Mouse (Mus musculus): Measurements from ENCODE around the gene Rnf208.

The Rnf208 gene

DNA sequence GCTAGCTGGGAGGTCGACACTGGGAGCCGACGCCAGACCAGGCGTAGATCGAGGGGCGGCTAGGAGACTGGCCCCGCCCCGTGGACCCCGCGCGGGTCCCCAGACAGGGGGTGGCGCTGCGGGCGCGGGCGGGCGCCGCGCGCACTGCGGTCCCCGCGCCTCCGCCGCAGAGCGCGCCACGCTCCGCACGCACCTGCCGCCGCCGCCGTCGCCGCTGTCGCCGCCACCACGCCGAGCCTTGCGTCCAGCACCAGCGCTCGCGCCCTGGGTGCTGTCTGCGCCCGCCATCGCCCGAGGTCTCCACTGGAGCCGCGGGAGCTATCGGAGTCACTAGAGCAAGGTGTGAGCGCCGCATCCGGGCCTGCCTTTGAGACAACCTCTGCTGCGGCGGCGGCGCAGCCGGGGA lies at the start of gene Rnf208, which contains the start of gene Cysrt1:
Gene Rnf208 (plus strand): TSS at position 155 of the 406 bp plus-strand sequence.
Gene Cysrt1 (minus strand): TSS at position 352 of the 406 bp plus-strand sequence.
- DNase-seq (ENCODE audit: low read depth, low spot score) = peak; percentile 53

GRCm38 (mm10) chr2:25193330-25193770 lies 48.7 kb upstream of the Rnf208 start:
- peak; percentile 97 for DNase-seq (ENCODE audit: low read depth, low spot score)

- DNase-seq (ENCODE audit: low read depth, low spot score) = no peak
These were observed 48.0 kb upstream of the Rnf208 start for GRCm38 (mm10) chr2:25194006-25194405.

DNA sequence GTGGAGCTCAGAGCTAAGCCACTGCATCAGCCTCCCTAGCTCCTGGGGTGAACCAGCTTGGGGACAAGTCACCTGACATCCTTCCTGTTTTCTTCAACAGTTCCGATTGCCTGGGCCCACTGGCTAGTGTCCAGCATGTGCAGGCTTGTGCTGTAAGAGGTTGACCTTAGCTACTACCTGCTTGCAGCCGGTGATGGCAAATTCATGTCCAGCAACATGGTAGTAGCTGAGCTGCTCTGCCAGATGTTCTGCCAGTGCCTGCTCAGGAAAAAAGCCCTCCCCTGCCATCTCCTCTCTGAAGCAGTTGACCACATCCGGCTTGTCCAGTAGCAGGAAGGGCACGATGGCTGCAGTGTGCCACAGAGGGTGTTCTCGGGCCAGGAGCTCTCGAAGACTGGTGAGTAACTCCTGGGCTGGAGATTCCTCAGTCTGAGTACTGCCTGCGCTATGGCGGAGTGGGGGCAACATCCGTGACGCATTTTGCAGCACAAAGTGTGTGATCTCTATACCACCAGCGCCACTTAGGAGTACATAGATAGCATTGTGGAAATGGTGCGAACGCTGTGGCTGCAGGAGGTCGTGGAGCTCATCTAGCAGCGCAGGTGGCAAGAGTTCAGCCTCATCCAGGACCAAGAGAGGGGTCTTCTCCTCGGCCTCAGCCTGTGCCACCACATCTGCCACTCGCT lies 47.4 kb upstream of the Rnf208 start:
- DNase-seq (ENCODE audit: low read depth, low spot score) = no peak

DNA sequence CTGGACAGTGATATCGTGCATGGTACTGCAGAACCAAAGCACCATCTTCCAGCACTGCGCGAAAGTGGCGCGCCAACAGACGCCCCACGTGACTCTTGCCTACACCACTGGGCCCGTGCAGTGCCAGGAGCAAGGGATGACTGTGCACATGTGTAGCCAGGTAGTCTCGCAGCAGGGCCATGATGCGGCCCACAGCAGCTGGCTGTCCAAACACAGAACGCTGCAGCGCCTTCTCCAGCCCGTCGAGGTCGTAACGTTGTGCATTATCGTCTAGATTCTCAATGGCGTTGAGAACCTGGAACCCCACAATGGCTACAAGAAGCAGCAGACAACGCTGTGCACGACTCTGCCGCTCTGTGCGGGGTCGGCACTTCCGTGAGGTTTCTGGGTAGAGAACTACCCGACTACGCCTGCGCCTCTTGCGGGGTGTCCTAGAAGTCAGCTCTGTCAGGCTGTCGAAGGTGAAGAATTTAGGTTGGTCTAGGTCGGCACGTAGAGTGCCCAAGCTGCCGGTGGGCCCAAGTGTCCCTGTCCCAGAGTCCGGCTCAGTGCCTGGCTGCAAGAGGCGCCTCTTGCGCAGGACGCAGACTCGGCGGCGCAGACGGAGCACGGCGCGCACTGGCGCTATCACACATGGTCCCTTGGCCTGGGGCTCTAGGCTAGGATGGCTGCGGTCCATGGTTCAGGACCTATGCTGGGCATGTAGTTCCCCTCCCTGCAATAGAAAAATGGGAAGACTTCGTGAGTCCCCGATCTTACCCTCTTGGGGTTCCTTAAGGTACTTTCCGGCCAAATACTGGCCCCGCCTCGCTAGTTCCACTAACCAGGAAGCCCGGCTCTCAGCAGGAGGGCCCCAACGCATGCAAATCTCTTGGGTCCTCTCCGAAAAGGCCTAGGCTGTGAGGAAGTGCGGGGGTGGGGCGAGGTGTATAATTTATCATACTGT lies 46.6 kb upstream of the Rnf208 start:
- DNase-seq (ENCODE audit: low read depth, low spot score) = peak; percentile 86

GRCm38 (mm10) chr2:25196172-25196954 lies 45.7 kb upstream of the Rnf208 start, which contains the start of gene Tor4a:
Tor4a (minus strand) TSS chr2:25196886.
- DNase-seq (ENCODE audit: low read depth, low spot score) = peak; percentile 96

DNA sequence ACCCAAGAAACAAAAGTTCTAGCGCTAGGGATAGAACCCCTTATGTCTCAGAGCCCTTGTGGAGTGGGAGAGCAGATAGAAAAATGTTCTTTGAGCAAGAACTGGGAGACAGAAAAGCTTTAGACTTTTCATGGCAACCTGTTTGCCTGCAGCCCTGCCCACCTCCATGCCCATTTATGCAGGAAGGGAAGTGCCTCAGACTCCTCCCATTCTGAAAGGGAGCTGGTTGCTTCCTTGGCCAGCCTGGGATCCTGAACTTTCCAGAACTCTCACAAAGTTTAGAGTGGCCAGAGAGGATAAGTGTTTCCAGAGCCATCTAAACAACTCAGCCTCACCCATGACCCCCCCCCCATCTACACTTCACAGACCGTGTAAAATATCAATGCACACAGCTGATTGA lies 44.9 kb upstream of the Rnf208 start:
- DNase-seq (ENCODE audit: low read depth, low spot score) = no peak

DNA sequence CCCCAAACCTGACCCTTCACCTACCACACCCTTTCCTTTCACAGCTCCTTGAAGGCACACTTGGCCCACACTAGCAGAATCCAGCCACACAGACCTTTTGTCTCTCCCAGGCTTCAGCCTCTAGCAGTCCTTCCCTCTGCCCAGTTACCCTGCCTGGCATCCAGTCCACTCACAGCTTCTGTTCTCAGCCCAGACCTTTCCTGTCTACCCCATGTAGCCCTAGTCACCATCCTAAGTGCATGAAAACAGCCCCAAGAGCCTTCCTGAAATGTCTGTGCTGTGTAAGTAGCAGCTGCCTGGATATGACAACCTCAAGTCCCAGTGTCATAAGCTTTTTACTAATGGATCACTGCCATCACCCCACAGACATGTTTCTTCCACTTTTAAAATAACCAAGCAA lies 44.1 kb upstream of the Rnf208 start:
- no peak for DNase-seq (ENCODE audit: low read depth, low spot score)

GRCm38 (mm10) chr2:25200631-25201030 lies 41.4 kb upstream of the Rnf208 start:
- DNase-seq (ENCODE audit: low read depth, low spot score) = no peak

DNA sequence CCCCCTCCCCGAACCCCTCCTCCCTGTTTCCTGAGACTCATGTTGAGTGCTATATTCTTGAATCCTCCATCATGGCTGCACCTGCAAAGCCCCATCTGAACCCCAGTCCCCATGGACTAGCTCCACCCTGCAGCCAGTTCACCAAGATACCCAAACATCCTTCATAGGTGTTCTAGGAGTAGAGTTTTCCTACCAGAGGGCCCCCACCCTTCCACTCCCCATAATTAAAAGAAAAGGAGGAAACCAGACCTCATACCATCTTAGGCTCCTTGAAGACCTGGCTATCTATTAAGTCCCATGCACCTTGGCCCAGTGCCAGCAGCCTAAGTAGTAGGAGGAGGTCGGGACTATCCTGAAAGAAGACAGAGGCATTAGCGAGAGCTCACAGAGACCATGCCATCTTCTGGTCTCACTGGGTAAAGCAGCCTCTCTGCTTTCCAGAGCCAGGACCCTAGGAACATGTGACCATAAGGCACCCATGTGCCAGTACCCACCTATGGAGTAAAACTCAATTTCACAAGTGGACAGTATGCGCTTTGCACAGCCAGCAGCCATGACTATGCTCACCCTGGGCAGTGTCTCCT lies 38.3 kb upstream of the Rnf208 start:
- DNase-seq (ENCODE audit: low read depth, low spot score) = peak; percentile 65

DNA sequence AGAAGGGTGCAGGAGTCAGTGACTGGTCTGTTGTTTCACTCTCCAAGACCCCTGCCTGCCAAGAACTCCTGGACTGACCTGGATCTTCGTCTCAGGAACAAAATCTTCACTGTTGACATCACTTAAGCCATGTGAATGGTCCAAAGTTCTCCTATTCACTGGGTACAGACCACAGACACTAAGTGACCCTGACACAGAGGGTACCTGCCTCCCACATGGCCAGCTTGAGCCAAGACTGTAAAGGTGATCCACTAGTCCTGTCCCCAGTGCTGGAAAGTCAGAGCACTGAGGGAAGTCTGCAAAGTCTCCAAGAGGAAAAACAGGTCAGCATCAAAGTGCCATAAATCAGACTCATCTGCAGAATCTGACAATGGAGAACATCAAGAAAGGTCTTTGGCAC lies 34.5 kb upstream of the Rnf208 start:
- no peak for DNase-seq (ENCODE audit: low read depth, low spot score)

DNA sequence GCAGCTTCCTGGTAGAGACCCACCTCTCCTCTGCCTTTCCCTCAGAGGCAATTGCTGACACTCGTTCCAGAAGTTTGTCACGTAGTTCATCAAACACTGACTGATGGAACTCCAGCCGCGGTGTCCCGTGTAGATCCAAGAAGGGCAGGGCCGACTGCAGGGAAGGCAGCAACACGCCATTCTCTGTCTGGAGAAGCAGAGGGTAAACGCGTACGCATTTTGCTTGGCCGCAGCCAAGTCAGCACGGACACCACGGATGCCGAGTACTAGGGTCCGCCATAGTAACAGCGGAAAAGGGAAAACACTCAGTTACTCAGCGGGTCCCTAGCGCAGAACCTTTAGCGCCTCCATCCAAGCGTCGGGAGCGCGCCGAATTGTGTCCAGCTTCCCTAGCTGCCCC lies 31.4 kb upstream of the Rnf208 start:
- no peak for DNase-seq (ENCODE audit: low read depth, low spot score)

DNA sequence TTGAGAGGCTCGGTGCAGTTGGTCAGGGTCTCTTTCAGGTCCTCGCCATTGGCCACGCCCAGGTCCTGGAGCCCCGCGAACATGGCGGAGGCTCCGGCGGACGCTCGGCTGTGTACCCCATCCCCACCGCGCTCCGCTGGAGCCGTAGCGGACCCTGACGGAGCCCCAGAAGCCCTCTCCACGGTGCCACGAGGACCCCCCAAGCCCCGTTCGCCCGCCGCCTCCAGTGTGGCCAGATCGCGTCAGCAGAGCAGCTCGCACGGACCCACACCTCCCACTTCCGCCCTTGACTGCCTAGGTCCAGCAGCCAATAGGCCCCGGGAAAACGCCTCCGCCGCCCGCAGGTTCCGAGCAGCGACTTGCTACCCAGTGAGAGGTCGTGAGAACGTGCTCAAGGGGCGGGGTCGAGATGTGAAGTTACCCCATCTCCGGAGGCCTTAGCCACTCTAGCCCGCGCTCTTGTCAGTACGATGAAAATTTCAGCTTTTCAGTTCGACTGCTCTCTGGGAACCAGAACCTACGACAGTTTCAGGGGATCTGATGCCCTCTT lies 30.9 kb upstream of the Rnf208 start, which contains the start of gene Nelfb:
Gene Nelfb (minus strand): TSS at position 369 of the 550 bp plus-strand sequence.
- DNase-seq (ENCODE audit: low read depth, low spot score) = peak; percentile 97

DNA sequence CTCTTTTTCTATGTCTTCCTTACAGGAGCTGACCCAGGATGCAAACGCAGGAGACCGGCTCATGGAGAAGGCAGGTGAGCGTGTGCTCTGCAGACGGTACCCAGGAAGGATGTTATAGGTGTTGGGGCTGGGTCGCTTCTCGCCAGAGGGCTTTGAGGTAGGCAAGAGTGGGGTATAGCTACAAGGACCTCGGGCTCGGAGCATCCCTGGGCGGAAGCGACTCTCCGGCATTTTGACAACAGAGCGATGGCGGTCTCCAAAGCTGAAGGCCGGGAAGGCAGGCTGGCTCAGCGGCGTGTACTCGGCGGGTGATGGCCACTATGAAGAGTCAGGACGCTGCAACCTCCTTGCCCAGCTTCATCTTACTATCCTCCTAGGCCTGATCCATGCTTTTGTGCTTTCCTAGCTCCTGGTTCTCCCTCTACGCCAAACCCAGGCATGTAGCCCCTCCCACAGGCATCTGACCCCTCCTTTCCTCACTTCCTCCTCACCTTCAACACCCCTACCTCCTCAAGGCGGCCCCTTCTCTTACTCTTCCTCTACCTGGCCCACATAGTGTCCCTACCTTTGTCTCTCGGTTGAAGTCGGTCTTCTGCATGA lies 28.7 kb upstream of the Rnf208 start:
- DNase-seq (ENCODE audit: low read depth, low spot score) = peak; percentile 54

GRCm38 (mm10) chr2:25214444-25214843 lies 27.6 kb upstream of the Rnf208 start, which contains the start of gene Stpg3:
Stpg3 (minus strand) TSS chr2:25214637.
- DNase-seq (ENCODE audit: low read depth, low spot score) = no peak

DNA sequence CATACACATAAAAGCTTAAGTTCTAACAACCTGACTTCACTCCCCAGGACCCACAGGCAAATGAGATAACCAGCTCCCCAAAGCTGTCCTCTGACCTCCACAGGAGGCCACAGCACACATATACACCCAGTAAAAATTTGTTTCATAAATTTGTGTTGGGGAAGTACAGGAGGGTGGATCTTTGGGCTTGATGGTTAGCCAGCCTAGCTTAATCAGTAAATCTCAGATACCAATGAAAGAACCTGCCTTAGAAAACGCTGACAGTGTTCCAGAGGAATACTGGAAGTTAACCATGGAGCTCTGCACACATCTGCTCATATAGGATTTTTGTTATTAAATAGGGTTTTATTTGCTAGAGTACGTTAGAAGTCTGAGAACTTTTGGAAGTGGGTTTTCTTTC lies 24.4 kb upstream of the Rnf208 start:
- no peak for DNase-seq (ENCODE audit: low read depth, low spot score)

DNA sequence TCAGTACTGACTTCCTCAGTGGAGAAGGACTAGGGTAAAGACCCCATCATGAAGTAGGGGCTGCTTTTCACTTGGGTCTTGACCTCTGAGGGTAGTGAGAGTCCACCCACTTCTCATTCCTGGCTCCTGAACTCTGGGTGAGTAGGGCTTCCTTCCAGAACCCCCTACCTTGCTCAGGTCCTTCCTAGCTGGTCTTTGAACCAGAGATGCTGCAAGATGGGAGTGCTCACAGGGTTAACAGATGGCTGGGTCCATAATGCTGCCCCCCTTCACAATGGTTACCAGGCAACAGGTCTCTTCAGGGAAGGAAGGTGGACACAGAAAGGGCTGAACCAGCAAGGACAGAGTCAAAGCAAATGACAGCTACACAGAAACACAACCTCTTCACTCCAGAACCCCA lies 23.6 kb upstream of the Rnf208 start, which contains the start of gene Fam166a:
Gene Fam166a (plus strand): TSS at position 301 of the 400 bp plus-strand sequence.
- no peak for DNase-seq (ENCODE audit: low read depth, low spot score)

- peak; percentile 46 for DNase-seq (ENCODE audit: low read depth, low spot score)
These were observed 20.7 kb upstream of the Rnf208 start for GRCm38 (mm10) chr2:25221331-25221772.

- peak; percentile 92 for DNase-seq (ENCODE audit: low read depth, low spot score)
These were observed 18.2 kb upstream of the Rnf208 start for GRCm38 (mm10) chr2:25223681-25224491.

DNA sequence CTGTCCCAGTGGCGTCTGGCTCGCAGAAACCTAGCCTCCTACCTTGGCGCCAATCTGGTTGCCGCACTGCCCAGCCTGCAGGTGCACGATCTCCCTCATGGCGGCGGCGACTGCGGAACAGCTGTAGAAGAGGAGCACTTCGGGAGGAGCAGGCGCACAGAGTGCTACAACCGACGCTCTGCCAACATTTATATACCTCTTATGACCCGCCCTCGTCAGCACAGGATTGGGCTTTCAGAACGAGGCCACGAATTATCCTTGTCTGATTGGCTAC lies 17.6 kb upstream of the Rnf208 start, which contains the start of gene Tubb4b:
Gene Tubb4b (minus strand): TSS at position 211 of the 274 bp plus-strand sequence.
- no peak for DNase-seq (ENCODE audit: low read depth, low spot score)

All from R1 (cell line).